Mouse (Mus musculus) bone marrow macrophage, adult 2 months (primary cell): Measurements from ENCODE around the gene Ahrr.

Experiments used
- CTCF ChIP-seq: IDR thresholded peaks from 2 replicates; pipeline ENCODE4 v1.5.1; 2012; ENCODE audit warnings: low read depth, mild to moderate bottlenecking, low read length, moderate library complexity
- POLR2A ChIP-seq: IDR thresholded peaks from 2 replicates; pipeline ENCODE4 v1.6.1; 2012; ENCODE audit warnings: mild to moderate bottlenecking, low read depth, low read length, borderline replicate concordance

- TF ChIP-seq POLR2A, result no peak
- no peak for TF ChIP-seq CTCF
Measured at GRCm38 (mm10) chr13:74259460-74260230, 32.5 kb downstream of the Ahrr start.
